Mouse (Mus musculus) WW6 (cell line): Measurements from ENCODE around the gene Lpcat1.

Experiments
- DNase-seq: peaks from one replicate; pipeline ENCODE4 v3.0.0-alpha.2; 2013; ENCODE audit warnings: low read depth, low spot score

Lpcat1 gene

DNA sequence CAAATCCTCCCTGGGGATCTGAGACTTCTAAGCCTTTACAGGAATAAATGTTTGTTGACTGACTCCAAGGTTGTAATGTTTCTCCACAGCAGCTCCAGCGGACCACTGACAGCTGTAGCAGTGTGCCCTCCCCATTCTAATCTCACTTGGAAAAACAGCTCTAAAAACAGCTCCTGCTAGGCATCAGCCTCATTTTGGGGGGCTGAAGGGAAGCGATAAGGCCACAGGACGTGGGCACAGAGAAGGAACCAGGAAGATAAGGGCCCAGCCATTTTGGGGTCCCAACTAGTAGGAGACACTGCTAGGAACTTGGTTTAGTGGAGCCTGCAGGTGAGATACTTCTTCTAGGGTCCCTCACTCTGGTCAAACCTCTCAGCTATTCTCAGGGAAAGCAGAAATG is 68.3 kb downstream of the Lpcat1 start:
- DNase-seq = no peak

DNA sequence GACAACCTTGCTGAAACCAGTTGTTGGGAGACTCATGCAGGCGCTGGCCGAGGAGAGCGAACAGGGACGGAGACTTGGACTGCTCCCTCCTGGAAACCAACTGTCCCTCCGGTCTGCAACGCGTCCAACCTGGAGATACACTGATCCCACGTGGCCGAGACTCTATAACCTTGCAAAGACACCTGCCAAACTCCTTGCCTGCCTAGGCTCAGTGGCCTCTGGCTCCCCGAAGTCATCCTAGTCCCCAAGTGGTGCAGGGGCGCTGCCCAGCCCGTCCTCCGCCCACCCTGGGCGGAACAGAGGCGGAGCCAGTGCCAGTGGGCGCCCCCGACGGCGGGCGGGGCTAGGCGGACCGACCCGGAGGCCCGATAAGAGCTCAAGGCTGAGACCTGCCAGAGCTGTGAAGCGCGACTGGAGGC is 69.4 kb downstream of the Lpcat1 start, which contains the start of gene Slc6a3:
Gene Slc6a3, plus strand, starts transcription at position 345 of the 419 bp plus-strand sequence.
- no peak for DNase-seq

DNA sequence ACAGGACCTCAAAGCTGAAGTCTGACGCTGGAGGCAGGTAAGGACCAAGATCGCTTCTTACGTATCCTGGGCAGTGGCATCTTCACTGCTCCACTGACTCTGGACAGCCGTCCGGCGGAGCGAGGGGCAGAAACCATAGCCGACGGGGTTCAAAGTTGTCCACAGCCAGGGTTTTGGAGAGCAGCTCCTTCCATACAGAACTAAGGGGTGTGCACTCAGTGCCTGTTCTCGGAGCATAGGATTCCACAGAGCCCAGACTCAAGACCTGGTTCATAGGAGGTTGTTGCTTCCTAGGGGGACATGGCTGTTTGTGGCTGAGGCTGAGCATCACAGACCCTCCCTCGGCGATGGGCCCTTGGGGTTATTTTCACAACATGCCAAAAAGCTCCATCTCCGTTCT is 69.8 kb downstream of the Lpcat1 start:
- DNase-seq = no peak

DNA sequence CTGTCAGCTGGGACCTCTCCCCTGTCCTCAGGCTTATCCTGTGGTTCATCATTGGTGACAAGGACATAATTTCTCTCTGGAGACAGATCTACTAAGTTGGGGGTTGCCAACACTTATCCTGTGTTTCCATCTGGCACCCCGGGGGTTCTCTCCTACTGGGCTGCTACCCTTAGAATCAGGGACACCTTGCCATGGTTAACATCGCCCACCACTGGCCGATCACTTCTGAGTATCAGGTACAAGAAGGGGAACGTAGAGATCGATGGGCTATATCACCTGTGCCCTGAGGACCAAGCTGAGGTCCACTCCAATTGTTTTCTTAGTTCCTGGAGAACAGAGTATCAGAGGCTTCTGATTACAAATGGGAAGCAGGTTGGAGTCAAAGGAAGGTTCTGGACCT is 97.2 kb downstream of the Lpcat1 start:
- DNase-seq = no peak
